Mouse (Mus musculus) ES-Bruce4 (cell line): ENCODE data around the gene Jhy.

Source experiments
- CTCF ChIP-seq: IDR thresholded peaks from one replicate; pipeline ENCODE4 v1.8.1; 2011; ENCODE audit warnings: low read depth, low read length
- EP300 ChIP-seq: IDR thresholded peaks from 2 replicates; pipeline ENCODE4 v1.6.1; 2011; ENCODE audit warnings: low read depth, low read length; ENCODE audit not compliant: insufficient read depth
- POLR2A ChIP-seq: IDR thresholded peaks from one replicate; pipeline ENCODE4 v1.8.1; 2011; ENCODE audit warnings: low read length; ENCODE audit not compliant: insufficient read depth

DNA sequence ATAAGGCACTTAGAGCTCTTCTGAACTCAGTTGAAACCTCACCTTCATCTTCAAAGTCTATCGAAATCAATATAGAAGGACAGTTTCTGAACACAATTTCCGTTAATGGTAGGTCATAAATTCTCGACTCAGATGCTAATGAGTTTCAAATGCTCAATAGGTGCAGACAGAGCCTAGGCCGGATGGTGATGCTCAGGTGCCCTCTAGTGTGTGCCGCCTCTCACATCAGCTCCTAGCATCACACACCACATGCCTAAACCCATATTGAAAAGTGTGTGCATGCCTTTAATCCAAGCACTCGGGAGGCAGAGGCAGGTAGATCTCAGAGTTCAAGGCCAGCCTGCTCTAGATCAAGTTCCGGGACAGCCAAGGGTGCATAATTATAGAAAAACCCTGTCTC, 26.5 kb downstream of the Jhy start:
- no peak for TF ChIP-seq POLR2A
- peak; percentile 41 for TF ChIP-seq CTCF
- TF ChIP-seq EP300 = no peak
